Mouse (Mus musculus) induced T-regulatory cell, adult 2 months (primary cell): ENCODE data around the gene Pacsin2.
"Not testable (repeated sequence)": the region's sequence is repeated elsewhere in the genome, so short reads cannot be mapped to it uniquely, and the experiment has no call there.

ENCODE experiments used
- DNase-seq: peaks from one replicate; pipeline ENCODE4 v3.0.0-alpha.2; 2012; ENCODE audit warnings: low read depth

Pacsin2 gene

GRCm38 (mm10) chr15:83374076-83374475 is 90.3 kb downstream of the Pacsin2 start:
- no peak for DNase-seq

GRCm38 (mm10) chr15:83368702-83369101 is 95.7 kb downstream of the Pacsin2 start:
- not testable (repeated sequence) for DNase-seq

DNA sequence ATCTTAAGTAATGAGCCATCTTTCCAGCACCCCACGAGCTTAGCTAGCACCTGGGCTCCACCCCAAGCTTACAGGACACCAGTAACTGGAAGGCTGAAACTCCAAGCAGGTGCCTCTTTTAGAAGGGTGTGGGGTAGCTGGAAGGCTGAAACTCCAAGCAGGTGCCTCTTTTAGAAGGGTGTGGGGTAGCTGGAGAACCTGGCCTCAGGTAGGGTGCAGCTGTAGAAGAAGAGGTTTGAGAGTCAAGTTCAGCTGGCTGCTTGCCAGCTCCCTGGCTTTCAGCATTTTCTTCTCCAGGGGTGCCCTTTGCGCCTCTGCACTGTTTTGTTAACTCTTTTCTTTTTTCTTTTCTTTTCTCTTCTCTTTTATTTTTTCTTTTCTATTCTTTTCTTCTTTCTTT is 96.1 kb downstream of the Pacsin2 start:
- DNase-seq, result no peak

- DNase-seq, result peak; percentile 85
Measured at GRCm38 (mm10) chr15:83366933-83367552, 97.4 kb downstream of the Pacsin2 start.

DNA sequence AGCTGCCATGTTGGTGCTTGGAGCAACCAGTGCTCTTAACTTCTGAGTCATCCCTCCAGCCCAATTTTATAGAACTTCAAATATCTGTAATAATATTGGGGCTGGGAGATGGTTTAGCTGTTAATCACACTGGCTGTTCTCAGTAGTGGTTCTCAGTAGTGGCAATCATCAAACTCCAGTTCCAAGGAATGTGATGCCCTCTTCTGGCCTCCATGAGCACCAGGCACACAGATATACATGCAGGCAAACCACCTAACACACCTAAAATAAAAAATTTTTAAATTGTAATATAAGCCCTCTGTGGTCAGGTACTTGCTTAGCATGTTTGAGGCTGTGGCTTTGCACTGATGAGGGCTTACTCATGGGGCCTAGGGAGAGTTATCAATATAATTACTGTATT is 98.7 kb downstream of the Pacsin2 start:
- no peak for DNase-seq

GRCm38 (mm10) chr15:83364194-83364593 is 100.2 kb downstream of the Pacsin2 start:
- no peak for DNase-seq

- DNase-seq, result not testable (repeated sequence)
Measured at GRCm38 (mm10) chr15:83362813-83363212, 101.6 kb downstream of the Pacsin2 start.

GRCm38 (mm10) chr15:83360899-83361298 is 103.5 kb downstream of the Pacsin2 start:
- DNase-seq, result not testable (repeated sequence)

- no peak for DNase-seq
Measured at GRCm38 (mm10) chr15:83360140-83360539, 104.3 kb downstream of the Pacsin2 start.

- DNase-seq, result no peak
Measured at GRCm38 (mm10) chr15:83358476-83358875, 105.9 kb downstream of the Pacsin2 start.

DNA sequence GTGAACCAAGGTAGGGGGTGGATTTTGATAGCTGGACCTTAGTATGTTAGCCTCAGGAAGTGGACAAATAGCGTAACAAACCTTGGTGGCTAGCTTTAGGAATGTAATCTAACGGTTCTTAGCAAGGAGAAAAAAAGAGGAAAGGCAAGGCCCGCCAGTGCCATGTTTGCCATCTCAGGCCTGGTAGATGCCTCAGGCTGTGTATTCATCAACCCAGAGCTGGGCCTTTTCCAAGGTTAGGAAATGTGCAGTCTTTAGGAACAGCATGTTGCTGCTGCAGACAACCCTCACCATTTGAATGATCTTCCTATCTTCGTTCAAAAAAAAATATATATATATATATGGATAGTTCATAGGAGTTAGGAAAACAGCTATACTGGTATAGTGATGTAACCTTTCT is 112.9 kb downstream of the Pacsin2 start:
- DNase-seq, result no peak

- peak; percentile 26 for DNase-seq
Measured at GRCm38 (mm10) chr15:83350859-83351258, 113.5 kb downstream of the Pacsin2 start.

DNA sequence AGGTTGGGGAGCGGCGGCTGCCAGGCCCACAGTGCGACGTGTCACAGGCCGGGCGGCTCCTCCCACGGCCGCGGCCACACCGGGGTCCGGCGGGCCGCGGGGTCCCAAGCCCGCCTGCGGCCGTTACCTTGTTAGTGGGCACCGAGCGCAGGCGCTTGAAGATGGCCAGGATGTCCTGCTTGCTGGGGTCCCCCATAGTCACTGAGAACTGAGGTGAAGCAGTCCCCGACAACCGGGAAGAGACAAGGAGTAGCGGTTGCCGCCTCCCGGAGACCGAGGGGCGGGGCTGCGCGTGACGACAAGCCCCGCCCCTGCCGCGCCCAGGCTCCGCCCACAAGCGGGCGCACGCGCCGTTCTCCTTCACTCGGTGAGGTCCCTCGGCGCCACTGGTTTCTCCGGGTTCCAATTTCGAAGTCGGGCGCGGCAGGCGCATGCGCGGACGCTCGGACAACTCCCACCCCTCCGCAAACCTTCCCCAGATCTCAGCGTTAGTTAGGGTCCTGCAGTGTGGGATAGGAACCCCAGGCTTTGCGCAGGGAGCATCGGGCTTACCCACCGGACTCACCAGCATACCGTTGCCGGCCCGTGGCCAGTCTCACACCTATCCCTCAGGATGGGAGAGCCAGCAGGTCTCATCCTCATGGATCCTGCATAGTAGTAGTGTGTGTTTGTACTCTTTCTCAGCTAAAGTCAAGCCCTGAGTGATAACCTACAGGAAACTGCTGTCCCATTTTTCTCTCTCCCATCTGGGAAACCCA is 114.3 kb downstream of the Pacsin2 start, which contains the start of gene Arfgap3:
Arfgap3 (minus strand) TSS at position 294 of the 758 bp plus-strand sequence.
- DNase-seq, result peak; percentile 95

DNA sequence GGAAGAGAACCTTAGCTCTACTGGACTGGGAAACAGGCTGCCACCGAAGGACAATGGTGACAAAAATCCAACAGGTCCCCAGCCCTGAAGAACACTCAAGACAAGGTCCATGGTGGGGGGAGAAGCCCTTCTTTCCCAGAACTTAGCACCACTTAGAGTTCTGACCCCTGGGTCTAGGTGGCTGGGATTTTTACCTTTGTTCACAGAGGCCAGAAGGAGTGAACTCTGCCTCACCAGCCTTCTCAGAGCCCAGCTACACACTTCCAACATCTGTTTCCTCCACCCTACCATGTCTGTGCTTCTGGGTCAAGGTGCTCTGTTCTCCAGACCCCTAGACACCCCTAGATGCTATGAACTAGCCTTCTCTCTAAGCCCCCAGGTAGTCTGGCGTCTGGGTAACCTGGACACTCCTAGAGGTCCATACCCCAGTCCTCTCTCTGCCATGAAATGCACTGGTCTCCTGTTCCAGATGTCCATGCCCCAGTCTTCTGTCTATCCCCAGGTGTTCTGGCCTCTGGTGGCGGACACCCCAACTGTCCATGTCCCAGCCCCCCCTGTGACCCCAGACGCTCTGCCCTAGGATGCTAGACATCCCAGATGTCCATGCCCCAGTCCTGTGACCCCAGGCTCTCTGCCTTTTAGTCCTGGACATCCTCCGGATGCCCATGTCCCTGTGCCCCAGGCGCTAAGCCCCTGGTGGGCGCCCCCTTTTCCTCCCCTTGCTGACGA is 115.0 kb downstream of the Pacsin2 start:
- no peak for DNase-seq

DNA sequence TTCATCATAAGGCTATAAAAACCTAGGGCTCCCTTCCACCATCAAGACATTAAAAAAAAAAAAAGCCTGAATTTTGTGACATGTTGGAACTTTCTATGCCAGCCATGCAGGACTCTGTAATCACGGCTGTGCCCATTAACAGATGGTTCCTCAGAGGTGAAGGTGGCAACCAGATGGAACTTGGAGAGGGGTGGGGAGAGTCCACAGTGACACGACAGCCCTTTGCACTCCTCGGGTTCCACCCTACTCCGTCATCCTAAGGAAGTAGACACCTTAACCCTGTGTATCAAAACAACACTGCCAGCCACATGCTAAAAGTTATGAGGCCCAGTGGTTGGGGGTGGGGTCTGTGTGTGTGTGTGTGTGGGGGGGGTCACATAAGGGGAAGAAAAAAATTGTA is 115.7 kb downstream of the Pacsin2 start:
- peak; percentile 29 for DNase-seq

DNA sequence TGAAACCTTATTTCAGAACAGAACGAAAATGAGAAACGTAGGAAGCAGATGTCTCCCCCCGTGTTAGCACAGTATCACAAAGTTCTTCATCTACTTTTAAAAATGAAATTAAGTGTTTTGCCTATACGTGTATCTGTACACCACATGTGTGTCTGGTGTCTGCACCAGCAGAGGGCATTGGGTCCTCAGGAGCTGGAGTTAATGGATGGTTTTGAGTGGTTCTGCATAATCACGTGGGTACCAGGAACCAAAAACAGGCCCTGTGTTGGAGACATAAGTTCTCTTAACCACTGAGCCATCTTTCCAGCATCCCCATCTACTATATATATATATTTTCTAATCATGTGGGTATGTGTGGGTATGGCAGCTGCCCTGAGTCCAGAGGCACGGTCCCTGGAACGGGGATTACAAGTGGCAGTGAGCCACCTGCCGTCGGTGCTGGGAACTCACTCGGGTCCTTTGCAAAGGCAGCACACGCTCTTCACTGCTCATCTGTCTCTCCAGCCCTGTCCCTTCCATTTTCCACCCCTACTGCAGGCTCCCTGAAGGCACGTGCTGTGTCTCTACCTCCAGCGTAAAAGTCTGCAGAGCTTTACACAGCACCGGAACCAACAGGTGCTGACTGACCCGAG is 118.4 kb downstream of the Pacsin2 start:
- DNase-seq, result no peak

DNA sequence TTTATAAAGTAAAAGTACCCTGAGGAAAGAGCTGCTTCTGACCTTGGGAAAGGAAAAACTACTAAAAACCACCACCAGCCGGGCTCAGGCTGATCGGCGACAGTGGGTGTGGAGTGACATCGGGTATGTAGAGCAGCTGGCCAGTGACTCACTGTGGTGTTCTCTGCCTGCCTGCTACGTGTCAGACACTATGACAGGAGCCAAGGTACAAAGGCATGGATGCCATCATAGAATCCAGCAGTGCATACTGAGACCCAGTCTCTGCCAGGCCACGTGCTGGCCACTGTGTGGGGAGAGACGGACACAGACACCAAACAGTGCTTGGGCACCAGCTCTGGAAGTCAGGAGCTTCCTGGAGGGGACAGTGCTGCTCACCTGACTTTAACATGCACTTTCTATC is 119.5 kb downstream of the Pacsin2 start:
- no peak for DNase-seq

GRCm38 (mm10) chr15:83344157-83344556 is 120.2 kb downstream of the Pacsin2 start:
- no peak for DNase-seq

DNA sequence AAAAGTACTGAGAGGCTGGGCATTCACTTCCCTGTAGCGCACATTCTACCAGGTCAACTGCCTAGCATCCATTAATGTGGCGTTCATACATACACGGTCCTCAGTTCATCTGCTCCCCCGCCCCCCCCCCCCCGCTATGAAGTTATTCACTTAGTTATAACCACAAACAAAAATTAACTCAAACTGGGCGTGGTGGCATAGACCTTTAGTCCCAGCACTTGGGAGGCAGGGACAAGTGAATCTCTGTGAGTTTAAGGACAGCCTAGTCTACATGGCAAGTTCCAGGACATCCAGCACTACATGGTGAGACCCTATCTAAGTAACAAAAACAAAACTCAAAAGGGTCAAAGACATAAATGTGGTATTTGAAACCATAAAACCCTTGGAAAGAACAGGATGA is 125.5 kb downstream of the Pacsin2 start:
- DNase-seq, result no peak

DNA sequence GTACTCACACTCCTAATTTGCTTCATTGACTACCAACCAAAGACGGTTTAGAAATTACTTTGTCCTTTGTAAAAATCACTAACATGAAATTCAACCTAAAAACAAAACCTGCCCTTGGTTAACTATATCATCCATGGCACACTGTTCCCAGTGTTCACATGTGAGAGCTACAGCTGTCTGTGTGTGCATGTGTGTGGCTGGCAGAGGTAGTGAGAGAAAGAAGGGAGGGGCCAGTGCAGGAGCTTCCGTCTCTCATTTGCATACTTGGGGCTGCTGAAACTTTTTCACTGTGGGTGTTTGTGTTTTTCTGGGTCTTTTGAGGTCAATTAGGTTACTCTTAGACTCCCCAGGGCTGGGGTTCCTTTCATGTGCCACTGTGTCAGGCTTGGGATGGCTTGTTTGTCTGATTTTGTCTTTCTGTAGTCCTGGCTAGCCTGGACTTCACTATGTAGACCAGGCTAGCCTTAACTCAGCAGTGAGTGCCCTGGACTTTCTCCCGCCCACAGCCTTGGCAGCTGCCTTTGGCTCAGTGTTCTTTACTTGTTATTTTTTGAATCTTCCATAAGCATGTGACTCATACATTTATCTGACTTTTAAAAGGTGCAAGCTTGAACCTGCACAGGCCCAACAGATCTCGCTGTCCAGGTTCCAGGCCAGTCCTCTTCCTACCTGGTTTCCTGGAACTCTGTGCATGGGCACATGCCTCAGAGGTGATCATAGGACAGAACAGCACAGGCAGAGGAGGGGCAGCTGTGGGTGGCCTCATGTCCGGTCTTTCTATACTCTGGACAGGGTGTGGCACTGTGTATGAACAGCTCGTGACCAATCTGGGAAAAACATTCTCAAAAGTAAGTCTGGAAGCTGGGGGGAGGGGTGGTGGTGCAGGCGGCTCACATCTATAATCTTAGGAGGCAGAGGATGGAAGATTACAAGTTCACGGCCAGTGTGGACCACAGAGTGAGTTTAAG is 126.2 kb downstream of the Pacsin2 start:
- peak; percentile 18 for DNase-seq

- no peak for DNase-seq
Measured at GRCm38 (mm10) chr15:83332373-83332772, 132.0 kb downstream of the Pacsin2 start.
